Mouse (Mus musculus): ENCODE measurements around the gene Nmt1. TPM values are rescaled to one million over a fixed set of nuclear protein-coding genes. Genes with fewer than 3 reads are reported as not detected.

Gene Nmt1
- polyA plus RNA-seq, 1 experiment from 2014 or later: 58.4 TPM

DNA sequence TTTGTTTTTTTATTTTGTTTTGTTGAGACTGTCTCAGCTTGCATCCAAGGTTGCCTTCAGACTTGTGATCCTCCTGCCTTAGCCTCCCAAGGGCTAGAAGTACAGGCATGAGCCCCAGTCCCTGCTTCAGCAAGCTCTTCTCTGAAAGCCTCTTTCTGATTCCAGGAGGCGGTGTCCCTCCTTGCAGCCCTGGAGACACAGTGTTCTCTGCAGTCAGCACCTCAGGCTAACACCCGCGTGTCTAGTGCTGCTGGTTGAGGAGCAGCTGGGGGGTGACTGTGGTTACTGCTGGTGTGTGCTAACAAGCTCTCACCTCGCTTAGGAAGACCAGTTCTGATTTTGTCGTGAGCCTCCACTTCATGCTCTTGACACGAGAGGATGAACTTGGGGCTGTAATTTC is 7.0 kb downstream of the Nmt1 start:
- peaks cover 30% of the 10 kb centered on the region for H3K4me1 ChIP-seq
- 72% methylated on average over 6 of the region's 6 CpGs for WGBS
- H3K9me3 ChIP-seq: no peaks in the 10 kb centered on the region
- no peak overlapping the region for H3K4me3 ChIP-seq
- no peak for DNase-seq (ENCODE audit: low spot score)
- peaks cover 36% of the 10 kb centered on the region for H3K36me3 ChIP-seq
- H3K27me3 ChIP-seq (ENCODE audit: insufficient read depth, poor library complexity, severe bottlenecking): no peaks in the 10 kb centered on the region
- H3K27ac ChIP-seq: no peak overlapping the region

DNA sequence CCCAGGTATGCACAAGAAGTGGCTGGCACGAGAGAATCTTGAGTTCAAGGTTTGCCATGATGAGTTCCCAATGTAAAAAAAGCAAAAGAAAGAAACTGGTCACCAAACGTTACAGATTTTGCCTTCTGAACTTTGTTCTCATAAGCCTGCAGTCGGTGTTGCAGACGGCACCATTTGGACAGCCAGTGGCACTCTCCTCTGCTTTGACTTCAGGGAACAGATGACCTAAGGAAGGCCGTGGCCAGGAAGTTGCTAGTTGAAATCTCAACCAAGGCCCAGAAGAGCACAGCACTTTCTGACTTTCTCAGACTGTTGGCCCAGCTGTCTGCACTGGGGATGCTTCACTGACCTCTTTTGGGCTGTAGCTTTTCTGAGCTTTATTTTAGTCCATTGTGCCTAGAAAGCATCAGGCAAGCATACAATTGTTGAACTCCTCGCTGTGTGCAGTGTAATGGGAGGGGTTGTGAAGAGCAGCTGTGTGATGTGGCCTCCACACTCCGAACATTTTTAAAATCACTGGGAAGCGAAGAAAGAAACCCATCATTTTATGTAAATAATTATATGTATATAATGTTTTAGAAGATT is 9.0 kb downstream of the Nmt1 start:
- H3K36me3 ChIP-seq: peaks cover 34% of the 10 kb centered on the region
- DNase-seq (ENCODE audit: low spot score): no peak
- WGBS: 83% methylated on average over 8 of the region's 8 CpGs
- H3K4me1 ChIP-seq: peaks cover 28% of the 10 kb centered on the region
- no peak overlapping the region for H3K27ac ChIP-seq
- no peaks in the 10 kb centered on the region for H3K27me3 ChIP-seq (ENCODE audit: insufficient read depth, poor library complexity, severe bottlenecking)
- no peak overlapping the region for H3K4me3 ChIP-seq
- no peaks in the 10 kb centered on the region for H3K9me3 ChIP-seq

DNA sequence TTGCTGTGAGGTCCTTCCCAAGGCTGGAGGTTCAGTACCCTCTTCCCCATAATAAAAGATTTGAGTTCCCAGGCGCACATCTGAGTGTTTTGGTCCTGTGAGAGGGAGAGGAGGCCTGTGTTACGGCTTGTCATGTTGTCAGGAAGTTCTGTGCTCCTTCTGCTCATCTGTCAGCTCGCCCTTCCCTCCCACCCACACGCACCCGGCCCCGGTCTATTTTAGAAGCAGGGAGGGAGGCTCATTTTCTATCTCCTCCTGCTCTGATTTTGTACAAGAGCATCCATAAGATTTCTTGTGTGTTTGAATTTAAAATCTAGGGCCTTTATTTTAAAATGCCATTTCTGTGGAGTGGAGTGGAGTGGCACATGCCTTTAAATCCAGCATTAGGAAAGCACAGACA is 10.0 kb downstream of the Nmt1 start:
- Histone ChIP-seq H3K4me3 (no peak overlapping the region), H3K4me1 (peaks cover 24% of the 10 kb centered on the region), H3K36me3 (peaks cover 39% of the 10 kb centered on the region), H3K27me3 (ENCODE audit: insufficient read depth, poor library complexity, severe bottlenecking) (no peaks in the 10 kb centered on the region), H3K9me3 (no peaks in the 10 kb centered on the region), H3K27ac (no peak overlapping the region)
- WGBS: 64% methylated on average over 6 of the region's 6 CpGs
- no peak for DNase-seq (ENCODE audit: low spot score)

DNA sequence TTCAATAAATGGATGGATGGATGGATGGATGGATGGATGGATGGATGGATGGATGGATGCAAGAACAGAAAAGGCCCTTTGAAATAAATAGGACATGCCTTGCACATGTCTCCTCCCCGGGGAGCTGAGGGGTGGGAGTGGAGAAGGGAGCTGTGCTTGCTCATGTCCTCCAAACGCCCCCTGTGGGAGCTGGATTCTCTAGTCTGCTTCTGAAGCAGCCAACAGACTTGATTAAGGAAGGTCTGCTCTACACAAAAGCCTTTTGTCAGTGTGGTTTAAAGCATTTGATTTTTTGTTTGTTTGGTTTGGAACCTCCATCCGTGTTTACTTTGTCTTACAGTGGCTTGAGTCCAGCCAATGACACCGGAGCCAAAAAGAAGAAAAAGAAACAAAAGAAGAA is 14.8 kb downstream of the Nmt1 start:
- 82% methylated on average over 4 of the region's 4 CpGs for WGBS
- H3K4me3 ChIP-seq: no peak overlapping the region
- no peaks in the 10 kb centered on the region for H3K27me3 ChIP-seq (ENCODE audit: insufficient read depth, poor library complexity, severe bottlenecking)
- no peak for DNase-seq (ENCODE audit: low spot score)
- peaks cover 65% of the 10 kb centered on the region for H3K36me3 ChIP-seq
- peaks cover 8% of the 10 kb centered on the region; the same call in 1 of the 2 replicates for H3K4me1 ChIP-seq
- H3K9me3 ChIP-seq: no peaks in the 10 kb centered on the region
- H3K27ac ChIP-seq: no peak overlapping the region

DNA sequence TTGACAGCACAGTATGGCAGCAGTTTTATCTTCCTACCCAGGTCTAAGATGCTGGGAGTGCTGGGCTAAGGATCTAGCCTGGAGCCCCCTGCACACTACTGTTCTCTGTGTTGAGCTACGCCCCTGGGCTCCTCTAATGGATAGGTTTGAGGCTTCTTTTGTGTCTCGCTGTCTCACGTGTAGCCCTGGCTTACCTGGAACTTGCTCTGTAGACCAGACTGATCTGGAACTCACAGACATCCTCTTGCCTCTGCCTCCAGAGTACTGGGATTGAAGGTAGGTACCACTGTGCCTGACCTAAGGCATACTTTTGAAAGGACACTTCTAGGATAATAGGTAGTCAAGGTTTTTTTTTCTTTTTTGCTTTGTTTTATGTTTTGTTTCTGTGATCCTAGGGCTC is 16.0 kb downstream of the Nmt1 start:
- Histone ChIP-seq H3K27me3 (ENCODE audit: insufficient read depth, poor library complexity, severe bottlenecking) (no peaks in the 10 kb centered on the region), H3K27ac (no peak overlapping the region), H3K4me1 (0 out of 2 replicates have a peak, but pooled peaks cover 4% of the 10 kb centered on the region), H3K36me3 (peaks cover 57% of the 10 kb centered on the region), H3K9me3 (no peaks in the 10 kb centered on the region), H3K4me3 (no peak overlapping the region)
- DNase-seq (ENCODE audit: low spot score): no peak
- 97% methylated on average over 3 of the region's 3 CpGs for WGBS

DNA sequence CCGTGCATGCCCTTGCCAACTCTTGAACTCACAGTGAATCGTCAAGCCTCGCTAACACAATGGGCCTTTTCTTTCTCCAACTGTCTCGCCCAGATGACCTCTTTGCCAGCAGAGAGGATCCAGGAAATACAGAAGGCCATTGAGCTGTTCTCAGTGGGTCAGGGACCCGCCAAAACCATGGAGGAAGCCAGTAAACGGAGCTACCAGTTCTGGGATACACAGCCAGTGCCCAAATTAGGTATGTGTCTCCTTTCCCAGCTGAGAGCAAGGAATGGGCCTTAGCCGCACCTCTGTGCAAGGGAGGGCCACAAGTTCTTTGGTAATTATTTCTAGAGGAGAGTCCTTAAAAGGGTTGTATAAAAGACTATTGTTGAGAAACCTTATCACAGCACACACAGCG is 18.3 kb downstream of the Nmt1 start:
- 76% methylated on average over 8 of the region's 8 CpGs for WGBS
- DNase-seq (ENCODE audit: low spot score): no peak
- H3K36me3 ChIP-seq: peaks cover 66% of the 10 kb centered on the region

DNA sequence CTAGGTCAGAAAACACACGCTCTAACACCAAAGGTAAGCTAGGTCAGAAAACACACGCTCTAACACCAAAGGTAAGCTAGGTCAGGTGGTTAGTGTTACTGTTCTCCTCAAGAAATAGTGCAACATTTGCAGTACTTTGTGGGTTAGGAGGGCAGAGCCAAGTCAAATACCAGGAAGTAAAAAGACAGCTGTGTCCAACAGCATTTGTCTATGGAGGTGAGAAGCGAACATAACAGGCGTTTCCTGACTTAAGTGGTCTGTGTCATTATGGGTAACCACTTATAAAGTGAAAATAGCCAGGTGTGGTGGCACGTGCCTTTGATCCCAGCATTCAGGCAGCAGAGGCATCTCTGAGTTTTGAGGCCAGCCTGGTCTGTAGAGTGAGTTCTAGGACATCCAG is 21.6 kb downstream of the Nmt1 start:
- 90% methylated on average over 5 of the region's 5 CpGs for WGBS
- Histone ChIP-seq H3K27ac (no peak overlapping the region), H3K4me3 (no peak overlapping the region), H3K27me3 (ENCODE audit: insufficient read depth, poor library complexity, severe bottlenecking) (no peaks in the 10 kb centered on the region), H3K4me1 (peaks cover 11% of the 10 kb centered on the region; the same call in 1 of the 2 replicates), H3K9me3 (no peaks in the 10 kb centered on the region), H3K36me3 (peaks cover 71% of the 10 kb centered on the region)
- no peak for DNase-seq (ENCODE audit: low spot score)

More for the DNA sequence above, 18.3 kb downstream of the Nmt1 start:
- no peak overlapping the region for H3K4me3 ChIP-seq
- no peak overlapping the region for H3K27ac ChIP-seq
- H3K9me3 ChIP-seq: no peaks in the 10 kb centered on the region
- H3K4me1 ChIP-seq: 0 out of 2 replicates have a peak, but pooled peaks cover 3% of the 10 kb centered on the region
- no peaks in the 10 kb centered on the region for H3K27me3 ChIP-seq (ENCODE audit: insufficient read depth, poor library complexity, severe bottlenecking)

DNA sequence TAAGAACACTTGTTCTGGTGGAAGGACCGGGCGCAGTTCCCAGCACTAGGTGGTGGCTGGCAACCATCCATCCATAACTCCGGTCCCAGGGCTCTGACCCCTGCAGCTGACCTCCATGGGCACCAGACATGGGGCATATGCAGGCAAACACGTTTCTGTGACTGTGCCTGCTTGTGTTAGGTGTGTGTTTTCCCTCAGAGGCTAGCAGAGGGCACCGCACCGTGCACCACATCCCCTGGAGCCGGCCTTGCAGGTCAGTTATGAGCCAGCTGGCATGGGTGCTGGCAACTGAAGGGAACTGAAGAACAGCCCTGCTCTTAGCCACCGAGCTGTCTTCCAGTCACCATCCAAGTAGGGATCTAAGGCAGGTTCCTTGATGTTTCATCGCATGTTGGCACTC is 22.2 kb downstream of the Nmt1 start:
- DNase-seq (ENCODE audit: low spot score): no peak
- Histone ChIP-seq H3K27me3 (ENCODE audit: insufficient read depth, poor library complexity, severe bottlenecking) (no peaks in the 10 kb centered on the region), H3K27ac (no peak overlapping the region), H3K4me1 (peaks cover 11% of the 10 kb centered on the region; the same call in 1 of the 2 replicates), H3K4me3 (no peak overlapping the region), H3K36me3 (peaks cover 71% of the 10 kb centered on the region), H3K9me3 (no peaks in the 10 kb centered on the region)
- 93% methylated on average over 9 of the region's 9 CpGs for WGBS

DNA sequence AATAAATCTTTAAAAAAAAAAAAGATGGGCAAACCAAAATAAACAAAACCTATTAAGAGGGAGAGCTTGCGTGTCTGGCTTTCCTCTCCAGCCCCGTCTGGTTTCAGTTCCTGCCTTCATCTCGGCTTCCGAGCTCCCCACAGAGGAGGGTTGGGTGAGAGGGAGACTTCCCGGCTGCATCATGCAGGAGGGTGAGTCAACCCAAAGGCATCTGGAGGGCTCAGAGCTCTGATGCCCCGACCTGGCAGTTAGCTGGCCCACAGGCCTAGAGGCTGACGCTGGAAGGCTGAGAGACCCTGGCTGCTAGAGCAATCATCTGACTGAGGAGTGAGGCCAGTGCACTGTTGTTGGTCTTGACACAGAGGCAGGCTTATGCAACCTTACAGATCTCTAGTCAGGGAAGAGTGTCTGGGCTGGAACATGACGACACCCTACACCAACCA is 23.3 kb downstream of the Nmt1 start:
- peak; percentile 90 for DNase-seq (ENCODE audit: low spot score)
- no peaks in the 10 kb centered on the region for H3K9me3 ChIP-seq
- H3K27ac ChIP-seq: no peak overlapping the region; the same call in 1 of the 2 replicates
- no peaks in the 10 kb centered on the region for H3K27me3 ChIP-seq (ENCODE audit: insufficient read depth, poor library complexity, severe bottlenecking)
- peaks cover 71% of the 10 kb centered on the region for H3K36me3 ChIP-seq
- 32% methylated on average over 8 of the region's 8 CpGs for WGBS
- H3K4me1 ChIP-seq: peaks cover 11% of the 10 kb centered on the region; the same call in 1 of the 2 replicates
- H3K4me3 ChIP-seq: no peak overlapping the region

DNA sequence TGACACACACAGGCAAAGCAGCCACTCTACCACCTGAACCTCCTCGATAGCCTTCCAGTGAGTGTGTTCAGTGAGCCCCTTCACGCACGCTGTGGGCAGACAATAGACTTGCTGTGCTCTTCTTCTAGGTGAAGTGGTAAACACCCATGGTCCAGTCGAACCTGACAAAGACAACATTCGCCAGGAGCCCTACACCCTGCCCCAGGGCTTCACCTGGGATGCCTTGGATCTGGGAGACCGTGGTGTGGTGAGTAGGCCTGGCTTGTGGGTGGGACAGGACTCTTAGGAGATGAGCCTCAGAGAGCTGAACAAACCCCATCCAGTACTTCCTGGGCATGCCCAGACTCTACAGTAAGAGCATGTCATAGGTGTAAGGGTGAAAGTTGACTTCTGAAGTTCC is 24.1 kb downstream of the Nmt1 start:
- WGBS: 92% methylated on average over 6 of the region's 6 CpGs
- Histone ChIP-seq H3K9me3 (no peaks in the 10 kb centered on the region), H3K27ac (peak overlapping the region; percentile 36; the same call in 1 of the 2 replicates), H3K36me3 (peaks cover 74% of the 10 kb centered on the region), H3K4me1 (peaks cover 11% of the 10 kb centered on the region; the same call in 1 of the 2 replicates), H3K4me3 (no peak overlapping the region), H3K27me3 (ENCODE audit: insufficient read depth, poor library complexity, severe bottlenecking) (no peaks in the 10 kb centered on the region)
- no peak for DNase-seq (ENCODE audit: low spot score)

DNA sequence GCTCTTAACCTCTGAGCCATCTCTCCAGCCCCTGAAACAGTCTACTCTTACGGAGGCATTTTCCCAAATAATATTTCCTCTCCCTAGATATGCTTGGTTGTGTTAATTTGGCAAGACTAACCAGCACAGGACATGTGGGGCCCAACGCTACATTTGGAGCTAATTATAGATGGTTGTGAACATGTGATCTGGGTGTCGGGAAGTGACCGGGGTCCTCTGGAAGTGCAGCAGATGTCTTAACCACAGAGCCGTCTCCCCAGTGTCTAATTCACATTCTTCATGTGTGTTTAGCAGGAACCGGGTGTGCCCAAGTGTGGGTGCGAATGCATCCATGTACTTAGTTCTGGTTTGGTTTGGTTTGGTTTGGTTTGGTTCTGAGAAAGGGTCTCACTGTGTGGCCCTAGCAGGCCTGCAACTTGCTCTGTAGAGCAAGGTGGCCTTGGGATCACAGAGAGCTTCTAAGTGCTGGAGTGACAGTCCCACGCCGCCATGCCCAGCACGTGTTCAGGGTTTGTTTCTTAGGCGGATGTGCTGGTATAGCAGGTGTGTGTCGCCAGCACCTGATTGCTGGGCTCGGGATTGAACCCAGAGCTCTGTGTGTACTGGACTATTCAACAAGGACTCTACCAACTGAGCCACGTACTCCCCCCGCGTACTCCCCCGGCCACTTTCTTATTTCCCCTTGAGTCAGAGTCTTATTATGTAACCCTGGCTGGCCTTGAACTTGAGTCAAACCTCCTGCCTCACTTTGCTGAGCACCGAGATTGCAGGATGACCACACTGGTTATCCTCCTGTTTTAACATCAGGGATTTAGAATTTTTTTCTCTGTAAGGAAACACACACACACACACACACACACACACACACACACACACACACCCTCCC is 25.4 kb downstream of the Nmt1 start:
- no peaks in the 10 kb centered on the region for H3K9me3 ChIP-seq
- 0 out of 2 replicates have a peak overlapping the region, but pooled peaks have one; percentile 43 for H3K27ac ChIP-seq
- no peak overlapping the region for H3K4me3 ChIP-seq
- H3K4me1 ChIP-seq: peaks cover 11% of the 10 kb centered on the region; the same call in 1 of the 2 replicates
- DNase-seq (ENCODE audit: low spot score): no peak
- peaks cover 81% of the 10 kb centered on the region for H3K36me3 ChIP-seq
- no peaks in the 10 kb centered on the region for H3K27me3 ChIP-seq (ENCODE audit: insufficient read depth, poor library complexity, severe bottlenecking)
- 86% methylated on average over 18 of the region's 18 CpGs for WGBS

DNA sequence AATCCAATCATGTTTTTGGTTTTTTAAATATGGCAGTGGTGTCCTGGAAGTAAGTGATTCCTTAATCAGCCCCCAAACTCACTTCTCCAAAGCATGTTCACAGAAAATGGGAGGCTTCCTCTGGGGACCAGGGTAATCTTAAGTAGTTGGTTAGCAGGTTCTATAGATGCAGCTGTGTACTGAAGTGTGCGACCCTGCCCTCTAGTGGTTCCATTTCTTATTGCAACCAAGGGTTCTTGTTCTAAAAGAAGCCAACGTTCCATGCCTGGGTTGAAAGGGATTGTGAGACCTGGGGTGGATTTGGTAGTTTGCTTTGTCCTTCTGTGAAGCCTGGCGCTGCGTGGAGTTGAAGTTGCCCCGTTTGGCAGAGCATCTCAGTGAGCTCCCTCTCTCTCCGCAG is 26.8 kb downstream of the Nmt1 start:
- peaks cover 11% of the 10 kb centered on the region; the same call in 1 of the 2 replicates for H3K4me1 ChIP-seq
- 42% methylated on average over 6 of the region's 6 CpGs for WGBS
- peaks cover 90% of the 10 kb centered on the region for H3K36me3 ChIP-seq
- no peak for DNase-seq (ENCODE audit: low spot score)
- H3K4me3 ChIP-seq: no peak overlapping the region
- no peaks in the 10 kb centered on the region for H3K27me3 ChIP-seq (ENCODE audit: insufficient read depth, poor library complexity, severe bottlenecking)
- H3K27ac ChIP-seq: no peak overlapping the region
- no peaks in the 10 kb centered on the region for H3K9me3 ChIP-seq

DNA sequence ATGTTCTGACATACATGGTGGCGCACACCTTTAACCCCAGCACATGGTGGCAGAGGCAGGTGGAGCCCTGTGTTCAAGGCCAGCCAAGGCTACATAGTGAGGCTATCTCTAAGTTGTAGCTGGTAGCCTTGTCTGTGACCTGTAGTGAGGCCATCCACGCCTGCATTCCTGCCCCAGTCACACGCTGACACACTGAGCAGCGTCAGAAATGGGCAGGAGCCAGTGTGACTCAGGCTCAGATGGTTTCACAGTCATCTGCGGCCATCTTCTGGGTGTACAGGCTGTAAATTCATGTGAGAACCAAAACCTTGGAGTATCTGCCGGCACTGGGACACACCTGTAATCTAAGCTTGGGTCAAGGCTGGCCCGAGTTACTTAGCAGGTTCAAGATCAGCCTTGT is 28.6 kb downstream of the Nmt1 start:
- H3K36me3 ChIP-seq: peaks cover 96% of the 10 kb centered on the region
- H3K27ac ChIP-seq: no peak overlapping the region
- H3K4me1 ChIP-seq: peaks cover 8% of the 10 kb centered on the region; the same call in 1 of the 2 replicates
- no peaks in the 10 kb centered on the region for H3K27me3 ChIP-seq (ENCODE audit: insufficient read depth, poor library complexity, severe bottlenecking)
- 93% methylated on average over 7 of the region's 7 CpGs for WGBS
- DNase-seq (ENCODE audit: low spot score): no peak
- no peak overlapping the region for H3K4me3 ChIP-seq
- no peaks in the 10 kb centered on the region for H3K9me3 ChIP-seq

All from heart, embryonic 10.5 days (tissue).